Mouse (Mus musculus): ENCODE results near the gene Pold2.

The Pold2 gene

DNA sequence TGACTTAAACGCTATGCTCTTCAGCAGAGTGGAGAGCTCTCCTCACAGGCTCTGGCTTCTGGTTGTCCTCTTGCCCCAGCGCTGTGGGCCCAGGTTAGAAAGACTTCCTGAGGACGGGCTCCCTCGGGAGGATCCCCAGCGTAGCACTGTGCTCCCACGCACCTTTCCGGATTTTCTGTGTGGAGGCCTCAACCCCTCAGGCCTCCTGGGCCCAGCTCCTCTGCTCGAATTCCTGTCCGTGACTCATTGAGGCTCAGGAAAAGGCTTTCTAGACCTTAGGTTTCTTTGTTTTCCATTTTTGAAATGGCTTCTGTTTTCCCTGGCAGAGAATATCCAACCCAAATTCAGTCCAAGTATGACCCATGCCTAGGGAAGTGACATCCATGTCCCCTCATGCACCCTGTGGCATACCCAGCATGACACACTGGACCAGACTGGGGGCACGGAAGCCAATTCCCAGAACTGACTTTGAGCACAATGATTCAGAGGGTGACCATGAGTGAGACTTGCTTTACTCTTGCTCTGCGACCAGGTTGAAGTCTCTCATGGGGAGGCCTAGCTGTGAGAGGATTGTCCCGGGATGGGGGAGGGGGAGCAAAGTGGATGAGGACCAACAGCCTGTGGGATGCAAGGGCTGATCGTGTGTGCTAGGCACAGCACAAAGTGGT, 18.1 kb downstream of the Pold2 start:
- in situ Hi-C loops (cut with MboI; ENCODE audit: low sequenced_read_pairs): no loop called here

DNA sequence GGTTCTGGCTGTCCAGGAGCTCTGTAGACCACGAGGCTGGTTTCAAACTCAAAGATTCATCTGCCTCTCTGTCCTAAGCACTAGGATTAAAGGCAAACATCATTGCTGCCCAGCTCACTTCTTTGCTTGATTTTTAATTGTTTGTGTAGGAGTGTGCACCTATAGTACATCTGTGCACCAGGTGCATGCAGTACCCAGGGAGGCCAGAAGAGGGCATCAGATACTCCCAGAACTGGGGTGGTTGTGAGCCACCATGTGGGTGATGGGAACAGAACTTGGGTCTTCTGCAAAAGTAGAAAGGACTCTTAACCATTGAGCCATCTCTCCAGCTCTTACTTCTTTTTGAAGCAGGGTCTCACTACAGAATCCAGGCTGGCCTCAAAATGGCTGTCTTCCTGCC, 19.4 kb downstream of the Pold2 start:
- in situ Hi-C loops (cut with MboI; ENCODE audit: low sequenced_read_pairs): no loop called here

DNA sequence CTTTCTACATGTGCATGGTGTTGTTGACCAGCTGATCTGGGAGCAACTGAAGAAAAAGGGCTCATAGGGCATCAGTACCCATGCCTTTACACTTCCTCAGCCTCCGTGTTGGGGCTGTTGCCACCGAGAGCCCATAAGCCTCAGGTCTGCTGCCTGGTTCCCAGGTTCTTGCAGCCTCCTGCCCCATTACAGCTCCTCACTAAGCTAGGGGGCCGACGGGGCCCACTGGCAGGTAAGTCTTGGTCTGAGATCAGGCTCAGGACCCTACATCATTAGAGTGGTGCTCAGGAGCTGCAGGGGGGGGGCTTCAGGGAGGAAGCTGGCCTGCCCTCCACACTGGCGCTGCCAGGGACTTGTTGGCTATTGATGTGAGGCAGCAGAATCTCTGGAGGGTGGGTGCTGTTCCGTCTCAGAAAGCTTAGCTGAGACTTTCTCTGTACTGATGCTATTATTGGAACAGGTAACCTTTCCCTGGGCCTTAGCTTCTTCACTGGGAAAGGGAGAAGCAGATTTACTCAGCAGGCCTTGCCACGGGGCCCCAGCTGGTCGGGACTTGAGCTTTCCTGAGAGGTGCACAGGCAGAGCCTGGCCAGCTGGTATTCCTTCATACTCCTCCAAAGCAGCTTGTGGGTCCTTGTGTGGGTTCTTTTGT, 21.5 kb downstream of the Pold2 start:
- in situ Hi-C loops (cut with MboI; ENCODE audit: low sequenced_read_pairs): no loop called here

DNA sequence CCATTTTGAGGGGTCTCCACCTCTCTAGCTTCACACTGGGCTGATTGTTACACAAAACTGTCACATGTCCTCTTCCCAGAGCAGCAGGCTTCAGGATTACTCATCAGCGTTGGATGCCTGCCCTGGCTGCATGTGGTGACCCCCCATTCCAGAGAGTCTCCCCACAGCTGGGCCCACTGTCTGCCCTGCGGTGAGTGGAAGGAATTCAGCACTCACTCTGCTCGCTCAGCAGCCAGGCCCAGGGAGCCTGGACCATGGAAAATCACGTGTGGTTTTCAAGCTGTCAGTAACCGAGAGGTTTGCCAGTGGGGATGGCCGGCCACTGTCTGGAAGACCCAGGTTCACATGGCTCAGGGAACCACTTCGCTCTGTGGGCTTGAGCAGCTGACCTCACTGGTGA, 22.2 kb downstream of the Pold2 start:
- in situ Hi-C loops (cut with MboI; ENCODE audit: low sequenced_read_pairs): no loop called here

DNA sequence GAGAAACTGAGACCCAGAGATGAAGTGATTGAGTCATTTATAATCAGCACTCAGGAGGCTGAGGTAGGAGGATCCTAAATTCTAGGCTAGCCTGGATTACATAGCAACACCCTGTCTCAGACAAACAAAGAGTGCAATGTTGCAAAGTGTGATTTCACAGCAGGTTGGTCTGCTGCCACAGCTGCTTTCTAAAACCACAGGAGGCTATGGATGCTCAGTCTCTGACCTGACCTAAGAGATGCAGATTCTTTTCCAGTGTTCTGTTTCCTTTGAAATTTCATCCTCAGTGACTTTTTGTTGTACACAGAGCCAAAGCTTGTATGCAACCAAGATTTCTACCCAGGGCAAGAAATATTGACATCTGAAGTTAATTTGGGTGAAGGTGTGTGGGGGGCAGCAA, 22.6 kb downstream of the Pold2 start:
- in situ Hi-C loops (cut with MboI; ENCODE audit: low sequenced_read_pairs): no loop called here

DNA sequence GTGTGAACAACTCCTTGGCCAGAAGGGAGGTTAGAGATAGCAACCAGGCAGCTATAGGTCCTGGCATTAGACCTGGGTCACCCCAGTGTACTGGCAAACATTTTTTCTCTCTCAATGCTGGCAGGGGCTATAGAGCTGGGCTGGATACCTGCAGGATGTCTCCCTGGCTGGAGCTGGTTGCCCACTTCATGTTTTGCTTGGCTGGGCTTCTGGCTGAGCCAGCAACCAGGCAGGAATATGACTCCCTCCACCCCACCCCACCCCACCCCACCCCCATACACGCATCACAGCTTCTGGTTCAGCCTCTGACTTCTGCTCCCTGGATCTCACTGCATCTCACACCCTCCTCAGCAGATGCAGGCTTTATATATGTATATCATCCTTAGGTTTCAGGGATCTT, 25.8 kb downstream of the Pold2 start:
- in situ Hi-C loops (cut with MboI; ENCODE audit: low sequenced_read_pairs): no loop called here

DNA sequence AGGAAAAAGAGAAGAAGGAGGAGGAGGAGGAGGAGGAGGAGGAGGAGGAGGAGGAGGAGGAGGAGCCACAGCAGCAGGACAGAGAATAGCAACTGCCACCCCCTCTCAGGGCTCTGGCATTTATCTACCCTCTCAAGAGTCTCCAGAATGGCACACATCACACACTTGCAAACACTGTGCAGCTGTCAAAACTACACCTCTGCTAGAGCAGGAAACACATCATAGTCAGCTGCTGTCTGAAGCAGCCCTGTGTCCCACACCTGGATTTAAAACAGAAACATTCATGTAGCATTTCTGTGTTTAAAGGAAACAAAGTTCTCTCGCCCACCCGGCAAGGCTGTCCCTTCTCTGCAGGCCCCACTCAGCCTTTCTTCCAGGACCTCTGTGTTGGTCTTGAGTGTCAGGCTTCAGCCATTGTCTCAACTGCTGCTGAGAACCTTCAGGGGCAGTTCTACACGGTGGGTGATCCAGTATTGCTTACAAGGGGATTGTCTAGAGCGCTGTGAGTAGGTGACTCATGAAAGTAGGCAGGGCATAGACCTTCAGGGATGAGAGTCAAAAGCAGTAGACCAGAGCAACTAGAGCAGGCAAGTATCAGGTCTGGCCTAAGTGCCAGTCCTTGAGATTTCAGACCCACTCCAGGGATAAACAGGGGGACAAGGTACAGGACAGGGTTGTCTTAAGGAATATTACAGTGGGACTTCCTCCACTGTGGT, 26.9 kb downstream of the Pold2 start:
- in situ Hi-C loops (cut with MboI; ENCODE audit: low sequenced_read_pairs): no loop called here

DNA sequence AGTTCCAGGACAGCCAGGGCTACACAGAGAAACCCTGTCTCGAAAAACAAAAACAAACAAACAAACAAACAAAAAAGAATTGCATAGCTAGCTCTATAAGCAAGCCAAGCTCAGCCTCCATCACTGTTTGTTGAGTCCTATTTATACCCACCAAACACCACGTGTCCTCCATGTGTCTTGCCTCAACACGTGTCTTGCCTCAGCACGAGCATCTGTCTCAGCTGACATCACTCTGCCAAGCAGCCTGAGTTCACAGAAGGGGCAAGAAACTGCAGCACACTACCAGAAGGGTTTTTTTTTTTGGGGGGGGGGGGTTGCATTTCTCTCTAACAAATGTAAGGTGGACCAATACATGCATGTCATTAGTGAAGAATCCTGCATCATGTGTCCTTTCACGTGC, 27.6 kb downstream of the Pold2 start:
- in situ Hi-C loops (cut with MboI; ENCODE audit: low sequenced_read_pairs): no loop called here

DNA sequence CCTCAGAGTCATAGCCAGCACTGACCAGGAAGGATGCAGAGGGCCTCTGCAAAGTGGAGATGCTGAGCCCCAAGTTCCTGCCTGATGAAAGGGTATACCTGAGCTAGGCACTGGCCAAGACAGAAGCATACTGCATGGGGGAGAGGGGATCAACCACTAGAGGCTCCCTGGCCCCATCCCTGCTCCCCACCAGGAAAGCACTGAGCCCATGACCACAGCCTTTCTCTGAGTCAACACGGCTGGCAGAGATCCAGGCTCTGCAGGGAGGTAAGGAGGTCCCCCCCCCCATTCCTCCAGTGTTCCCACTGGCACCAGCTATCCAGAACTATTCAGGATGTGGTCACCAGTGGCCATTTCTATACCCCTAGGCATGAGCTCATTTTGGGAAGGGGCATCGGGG, 28.8 kb downstream of the Pold2 start:
- in situ Hi-C loops (cut with MboI; ENCODE audit: low sequenced_read_pairs): no loop called here

DNA sequence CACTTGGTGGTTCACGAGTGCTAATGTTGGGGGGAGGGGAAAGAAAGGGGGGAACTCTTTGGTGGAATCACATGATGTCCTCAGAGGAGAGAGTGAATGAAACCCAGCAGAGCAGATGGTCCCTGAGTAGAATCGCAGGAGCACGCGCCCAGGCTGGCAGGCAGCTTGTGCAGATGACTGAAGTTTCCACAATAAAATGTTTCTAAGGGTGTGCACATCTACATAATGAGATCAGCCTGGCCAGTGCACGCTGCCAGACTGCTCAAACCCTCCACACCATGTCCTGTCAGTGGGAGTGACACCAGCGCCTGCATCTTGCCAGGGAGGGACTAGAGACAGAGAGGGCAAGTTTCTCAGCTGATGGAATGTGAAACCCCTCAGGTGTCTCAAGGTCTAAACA, 29.4 kb downstream of the Pold2 start:
- in situ Hi-C loops (cut with MboI; ENCODE audit: low sequenced_read_pairs): no loop called here

DNA sequence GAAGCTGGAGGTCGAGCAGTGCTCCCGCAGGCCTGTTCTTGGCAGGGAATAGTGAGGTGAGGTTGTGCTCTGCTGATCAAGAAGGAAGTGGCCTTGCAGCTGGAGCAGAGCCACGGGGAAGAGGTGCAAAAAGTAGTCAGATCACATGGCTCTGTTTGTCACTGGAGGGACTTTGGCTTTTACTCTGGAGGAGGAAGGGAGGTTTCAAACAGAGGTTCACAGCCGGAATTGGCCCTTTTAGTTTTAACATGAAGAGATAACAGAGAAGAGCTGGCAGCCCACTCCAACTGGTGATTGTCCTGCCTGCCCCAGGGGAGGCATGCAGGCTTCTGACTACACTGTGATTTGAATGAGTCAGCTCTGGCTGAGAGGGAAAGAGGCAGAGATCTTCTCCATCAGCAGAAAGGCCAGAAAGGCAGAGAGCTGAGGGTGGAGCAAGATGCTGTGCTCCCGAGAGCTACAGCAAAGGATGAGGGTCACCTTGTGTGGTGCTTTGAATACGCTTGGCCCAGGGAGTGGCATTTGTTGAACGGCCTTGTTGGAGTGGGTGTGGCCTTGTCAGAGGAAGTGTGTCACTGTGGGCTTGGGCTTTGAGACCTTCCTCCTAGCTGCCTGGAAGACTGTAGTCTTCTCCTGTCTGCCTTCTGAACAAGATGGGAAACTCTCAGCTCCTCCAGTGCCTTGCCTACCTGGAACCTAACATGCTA, 31.3 kb downstream of the Pold2 start:
- in situ Hi-C loops (cut with MboI; ENCODE audit: low sequenced_read_pairs): no loop called here

DNA sequence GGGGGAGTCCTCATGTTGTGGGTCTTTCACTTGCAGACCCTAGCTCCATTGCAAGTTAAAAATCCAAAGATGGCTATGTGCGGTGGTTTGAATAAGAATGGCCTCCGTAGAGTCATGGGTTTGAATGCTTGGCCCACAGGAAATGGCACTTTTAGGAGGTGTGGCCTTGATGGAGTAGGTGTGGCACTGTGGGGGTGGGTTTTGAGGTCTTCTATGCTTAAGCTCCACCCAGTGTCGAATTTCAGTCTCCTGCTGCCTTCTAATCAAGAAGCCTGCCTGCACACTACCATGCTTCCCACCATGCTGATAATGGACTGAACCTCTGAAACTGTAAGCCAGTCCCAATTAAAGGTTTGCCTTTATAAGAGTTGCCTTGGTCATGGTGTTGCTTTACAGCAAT, 35.0 kb downstream of the Pold2 start:
- in situ Hi-C loops (cut with MboI; ENCODE audit: low sequenced_read_pairs): no loop called here

DNA sequence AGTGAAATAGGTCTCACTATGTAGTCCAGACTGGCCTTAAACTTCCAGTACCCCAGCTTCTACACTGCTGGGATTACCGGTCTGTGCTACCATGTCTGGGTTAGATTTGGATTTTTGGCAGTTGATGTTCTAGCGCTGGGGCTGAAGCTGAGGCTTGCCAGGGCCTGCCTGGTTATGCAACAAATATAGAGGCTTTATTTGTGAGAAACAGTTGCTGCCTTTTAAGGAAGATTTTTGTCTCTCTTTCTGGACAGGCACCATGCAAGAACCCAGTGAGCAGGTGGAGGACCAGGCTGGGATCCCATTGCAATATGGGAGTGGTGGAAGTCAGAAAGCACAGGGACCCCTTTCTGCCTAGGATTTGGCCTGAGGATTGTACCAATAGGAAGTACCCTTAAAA, 36.3 kb downstream of the Pold2 start:
- in situ Hi-C loops (cut with MboI; ENCODE audit: low sequenced_read_pairs): no loop called here

DNA sequence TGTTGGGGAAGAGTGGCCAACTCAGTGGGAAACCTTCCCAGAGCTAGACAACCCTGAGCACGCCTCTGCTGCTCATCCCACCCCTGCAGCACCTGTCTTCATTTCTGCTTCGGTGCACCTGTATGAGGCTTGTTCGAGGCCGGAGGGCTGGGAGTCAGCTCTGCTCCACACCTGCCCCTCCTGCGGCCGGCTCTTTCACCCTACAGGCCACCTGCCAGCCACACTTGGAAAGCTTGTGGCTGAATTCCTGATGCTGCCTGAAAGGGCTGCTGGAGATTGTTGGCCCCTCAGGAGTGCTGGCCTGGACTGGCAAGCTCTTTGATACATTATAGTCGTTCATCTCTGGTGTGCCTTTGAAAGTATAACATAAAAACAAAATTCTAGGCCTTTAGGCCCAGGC, 37.7 kb downstream of the Pold2 start:
- in situ Hi-C loops (cut with MboI; ENCODE audit: low sequenced_read_pairs): no loop called here

DNA sequence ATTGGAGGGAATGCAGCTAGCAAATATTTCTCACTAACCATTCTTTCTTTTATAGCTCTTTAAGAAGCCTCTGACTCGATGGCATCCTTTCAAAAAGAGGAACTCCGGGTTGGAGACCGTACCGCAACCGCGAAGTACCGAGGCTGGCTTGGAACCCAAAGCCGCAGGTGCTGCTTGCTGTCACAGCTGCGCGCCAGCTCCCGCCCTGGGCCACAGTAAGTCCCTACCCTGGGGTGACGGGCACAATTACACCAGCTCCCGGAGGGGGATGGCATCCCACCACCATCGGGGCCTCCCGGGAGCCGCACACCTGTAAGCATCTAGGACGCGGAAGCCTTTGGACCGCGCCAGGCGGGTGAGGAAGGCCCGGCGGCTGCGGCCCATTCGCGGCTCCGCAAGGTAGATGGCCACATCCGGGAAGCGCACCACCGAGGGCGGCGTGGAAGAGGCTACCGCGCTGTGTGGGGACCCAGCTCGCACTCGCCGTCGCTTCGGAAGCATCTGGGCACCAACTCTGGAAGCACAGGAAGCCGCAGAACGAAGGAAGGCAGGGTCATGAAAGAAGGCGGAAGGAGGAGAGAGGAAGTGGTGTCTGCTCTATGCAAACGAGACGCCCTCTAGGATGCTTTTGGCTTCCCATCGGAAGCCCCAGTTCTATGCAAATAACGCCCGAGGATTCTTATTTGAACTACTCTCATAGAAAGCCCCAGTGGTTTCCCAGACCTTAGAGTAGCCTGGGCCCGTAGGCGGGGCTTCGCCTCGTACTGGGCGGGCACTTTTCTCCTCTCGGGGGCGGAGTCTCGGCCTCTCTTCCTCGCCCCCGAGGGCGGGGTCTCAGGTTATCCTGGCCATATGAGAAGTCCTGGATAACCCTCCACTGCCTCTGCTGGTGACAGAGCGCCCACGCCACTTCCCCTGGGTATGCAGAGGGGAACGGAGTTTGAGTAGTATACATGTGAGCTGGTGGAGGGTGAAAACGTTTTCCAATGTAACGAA, 40.5 kb downstream of the Pold2 start, which contains the start of gene Polm:
TSS of gene Polm (minus strand) at position 766 of the 996 bp plus-strand sequence.
- in situ Hi-C loops (cut with MboI; ENCODE audit: low sequenced_read_pairs): no loop called here

DNA sequence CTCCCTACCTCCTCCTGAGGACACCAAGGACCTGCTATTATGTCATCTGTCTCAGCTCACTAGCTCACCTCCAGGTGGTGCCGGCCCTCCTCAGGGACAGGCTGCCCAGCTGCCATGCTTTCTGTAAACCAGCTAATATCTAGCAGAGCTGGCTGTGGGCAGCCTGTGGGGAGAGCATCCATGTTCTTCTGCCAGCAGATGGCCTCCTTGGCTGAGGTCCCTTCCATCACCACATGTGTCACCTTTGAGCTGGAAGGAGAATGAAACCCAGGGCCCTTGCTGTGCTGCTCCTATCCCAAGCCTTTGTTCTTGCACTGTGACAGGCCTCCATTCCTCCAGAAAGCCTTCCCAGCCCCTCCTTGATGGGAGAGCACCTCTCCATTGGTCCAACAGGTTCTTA, 42.0 kb downstream of the Pold2 start:
- in situ Hi-C loops (cut with MboI; ENCODE audit: low sequenced_read_pairs): no loop called here

DNA sequence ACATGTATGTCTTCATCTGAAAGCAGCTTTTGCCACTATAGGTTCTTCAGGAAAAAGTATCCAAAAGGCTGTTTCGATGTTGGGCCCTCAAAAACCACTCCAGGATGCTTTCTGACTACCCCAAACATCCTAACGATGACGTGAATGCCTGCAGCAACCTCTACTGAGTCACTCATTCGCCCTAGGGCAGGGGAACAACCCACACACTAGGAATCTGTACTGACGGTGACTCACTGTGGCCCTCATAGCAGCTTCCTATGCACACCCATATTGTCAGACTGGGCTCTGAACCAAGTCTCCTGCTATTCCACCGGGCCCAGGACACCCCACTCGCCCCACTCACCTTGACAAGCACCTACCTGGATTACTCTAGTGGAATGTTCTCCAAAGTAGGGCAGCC, 43.0 kb downstream of the Pold2 start:
- in situ Hi-C loops (cut with MboI; ENCODE audit: low sequenced_read_pairs): no loop called here

DNA sequence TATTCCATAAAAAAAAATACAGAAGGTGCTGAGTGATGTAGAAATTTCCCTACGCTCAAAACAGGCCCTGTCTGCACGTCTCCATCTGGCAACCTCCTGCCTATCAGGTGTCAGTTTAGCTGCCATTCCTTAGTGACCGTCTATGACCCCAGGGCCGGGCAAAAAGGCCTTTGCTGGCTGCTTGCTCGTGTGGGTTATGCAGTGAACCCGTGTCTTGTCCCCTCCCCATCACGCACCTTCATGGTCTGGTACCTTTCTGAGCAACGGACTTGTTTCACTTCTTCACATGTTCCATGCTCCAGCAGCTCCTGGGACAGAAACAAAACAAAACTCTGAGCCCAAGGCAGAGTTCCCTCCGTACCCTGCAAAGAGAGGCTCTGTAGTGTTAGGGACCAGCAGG, 43.6 kb downstream of the Pold2 start:
- in situ Hi-C loops (cut with MboI; ENCODE audit: low sequenced_read_pairs): no loop called here

DNA sequence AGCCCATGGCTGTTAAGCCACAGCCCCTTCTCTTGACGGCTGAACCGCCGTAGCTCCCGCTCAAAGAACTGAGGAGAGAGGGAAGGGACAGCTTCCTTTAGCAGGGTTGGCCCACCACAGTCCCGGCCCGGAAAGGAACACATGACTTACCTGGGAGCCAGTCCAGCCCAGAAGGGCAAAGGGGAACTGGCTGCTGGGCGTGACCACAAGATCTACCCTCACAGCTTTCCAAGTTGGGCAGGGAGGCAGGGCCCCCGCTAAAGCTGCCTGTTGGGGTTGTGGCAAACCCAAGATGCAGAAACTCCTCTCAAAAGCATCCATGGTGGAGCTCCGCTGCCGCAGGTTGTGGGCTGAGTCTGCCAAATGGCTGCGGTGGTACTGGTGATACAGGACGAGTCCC, 48.8 kb downstream of the Pold2 start:
- in situ Hi-C loops (cut with MboI; ENCODE audit: low sequenced_read_pairs): no loop called here

DNA sequence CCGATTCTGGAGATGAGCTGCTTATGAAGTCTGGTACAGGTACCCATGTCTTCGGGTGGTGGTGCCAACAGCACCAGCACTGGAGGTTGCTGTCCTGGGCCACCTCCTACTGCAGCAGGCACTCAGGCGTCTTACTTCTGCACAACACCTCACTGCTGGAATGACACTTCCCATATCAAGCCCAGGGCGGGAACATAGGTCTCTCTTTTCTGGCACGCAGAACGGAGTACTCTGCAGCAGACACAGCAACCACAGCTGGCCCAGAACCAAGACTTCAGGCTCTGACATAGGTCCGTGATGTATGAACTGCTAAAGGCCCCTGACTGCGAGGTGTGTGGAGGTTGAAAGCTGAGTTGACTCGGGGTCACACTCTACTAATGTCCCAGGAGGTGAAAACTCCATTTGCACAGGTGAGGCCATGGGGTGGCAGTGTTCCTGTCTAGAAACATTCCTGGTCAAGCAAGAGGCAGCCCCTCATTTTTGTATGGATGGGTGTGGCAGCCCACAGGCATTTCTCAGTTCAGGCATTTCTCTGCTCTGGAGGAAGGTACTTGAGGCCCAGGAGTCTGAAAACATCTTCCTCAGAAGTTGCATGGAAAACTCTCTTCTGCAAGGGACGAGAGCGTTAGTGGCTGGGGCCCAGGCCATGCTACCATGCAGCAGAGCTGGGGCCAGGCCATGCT, 49.4 kb downstream of the Pold2 start:
- in situ Hi-C loops (cut with MboI; ENCODE audit: low sequenced_read_pairs): no loop called here

All from CH12F3 (cell line).